Mouse (Mus musculus) layer of hippocampus, adult 2 months (tissue): ENCODE measurements around the gene Mpp4. TPM values are rescaled to one million over a fixed set of nuclear protein-coding genes. Genes with fewer than 3 reads are reported as not detected.

ENCODE experiments used
- DNase-seq, 2 experiments: peaks; one replicate each; pipeline ENCODE4 v3.0.0; 2022; ENCODE audit warnings: low spot score in 2 of 2
- H3K27ac ChIP-seq: fragments of 200-600 bp; 2 replicates; pipeline ENCODE4 v1.8.1; 2022
- H3K4me3 ChIP-seq: fragments of 200-600 bp; 2 replicates; pipeline ENCODE4 v1.8.1; 2022; ENCODE audit warnings: mild to moderate bottlenecking
- CTCF ChIP-seq: fragments of 200-600 bp; conservative IDR thresholded peaks from 2 replicates; pipeline ENCODE4 v1.8.1; 2022; ENCODE audit warnings: antibody characterized with exemption, mild to moderate bottlenecking, moderate library complexity
- long read RNA-seq, 2 experiments: library from polyadenylated mRNA; stranded (forward); transcript quantifications; one replicate each; pipeline ENCODE4 v2.0.0; 2021; ENCODE audit warnings: borderline mapping rate in 2 of 2
- total RNA-seq, 2 experiments: library from RNA; stranded (reverse); gene quantifications; 2 replicates each; pipeline ENCODE4 v1.2.3; 2021

The Mpp4 gene
- total RNA-seq = 1 to 10 TPM; 1.8 to 2.7 TPM
- long read RNA-seq, experiment 1, partial matches to known transcripts = 0 of 1 reads
- long read RNA-seq, experiment 1, other reads (novel, unspliced or antisense) = 1 of 1 reads
- long read RNA-seq, experiment 2, partial matches to known transcripts = 3 of 64 reads
- long read RNA-seq, experiment 2, other reads (novel, unspliced or antisense) = 61 of 64 reads

GRCm38 (mm10) chr1:59163030-59163461, at the start of gene Mpp4:
Gene Mpp4, minus strand, starts transcription at chr1:59163389.
- DNase-seq = peak; percentile 70 to 80
- Histone ChIP-seq H3K27ac (peak within 1 kb of the TSS; percentile 79), H3K4me3 (no peak within 1 kb of the TSS)
- TF ChIP-seq CTCF = no peak

GRCm38 (mm10) chr1:59212951-59213350, 49.8 kb upstream of the Mpp4 start:
- DNase-seq = no peak
- Histone ChIP-seq H3K27ac (no peak overlapping the region), H3K4me3 (no peak overlapping the region)
- TF ChIP-seq CTCF = no peak

GRCm38 (mm10) chr1:59212076-59212779, 49.0 kb upstream of the Mpp4 start:
- DNase-seq = no peak
- Histone ChIP-seq H3K27ac (no peak overlapping the region), H3K4me3 (no peak overlapping the region)
- no peak for TF ChIP-seq CTCF

GRCm38 (mm10) chr1:59211651-59212050, 48.5 kb upstream of the Mpp4 start:
- Histone ChIP-seq H3K4me3 (no peak overlapping the region), H3K27ac (no peak overlapping the region)
- no peak for DNase-seq
- TF ChIP-seq CTCF = no peak

GRCm38 (mm10) chr1:59208331-59208730, 45.1 kb upstream of the Mpp4 start:
- no peak for DNase-seq
- H3K27ac ChIP-seq = no peak overlapping the region
- TF ChIP-seq CTCF = no peak
- H3K4me3 ChIP-seq = no peak overlapping the region

GRCm38 (mm10) chr1:59204489-59204888, 41.3 kb upstream of the Mpp4 start:
- DNase-seq = no peak
- Histone ChIP-seq H3K27ac (no peak overlapping the region), H3K4me3 (no peak overlapping the region)
- no peak for TF ChIP-seq CTCF

GRCm38 (mm10) chr1:59202367-59202766, 39.2 kb upstream of the Mpp4 start:
- no peak overlapping the region for H3K27ac ChIP-seq
- no peak for DNase-seq
- TF ChIP-seq CTCF = no peak
- no peak overlapping the region for H3K4me3 ChIP-seq

- no peak overlapping the region for H3K27ac ChIP-seq
- no peak for TF ChIP-seq CTCF
- DNase-seq = no peak
- H3K4me3 ChIP-seq = no peak overlapping the region
Observed at GRCm38 (mm10) chr1:59201561-59201960, 38.4 kb upstream of the Mpp4 start.

- no peak for TF ChIP-seq CTCF
- H3K4me3 ChIP-seq = no peak overlapping the region
- DNase-seq = no peak
- no peak overlapping the region for H3K27ac ChIP-seq
Observed at GRCm38 (mm10) chr1:59200960-59201359, 37.8 kb upstream of the Mpp4 start.

GRCm38 (mm10) chr1:59194979-59195378, 31.8 kb upstream of the Mpp4 start:
- no peak overlapping the region for H3K4me3 ChIP-seq
- TF ChIP-seq CTCF = no peak
- no peak for DNase-seq
- no peak overlapping the region for H3K27ac ChIP-seq

- H3K27ac ChIP-seq = peak overlapping the region; percentile 80
- no peak for TF ChIP-seq CTCF
- peak overlapping the region; percentile 36 for H3K4me3 ChIP-seq
- peak; percentile 48 to 49 for DNase-seq
Observed at GRCm38 (mm10) chr1:59187786-59188185, 24.6 kb upstream of the Mpp4 start.

- no peak overlapping the region for H3K27ac ChIP-seq
- TF ChIP-seq CTCF = no peak
- H3K4me3 ChIP-seq = peak overlapping the region; percentile 36; the same call in 1 of the 2 replicates
- DNase-seq = no peak
Observed at GRCm38 (mm10) chr1:59186317-59186716, 23.1 kb upstream of the Mpp4 start.

GRCm38 (mm10) chr1:59185410-59185809, 22.2 kb upstream of the Mpp4 start:
- Histone ChIP-seq H3K4me3 (no peak overlapping the region), H3K27ac (no peak overlapping the region)
- DNase-seq = no peak
- TF ChIP-seq CTCF = no peak

GRCm38 (mm10) chr1:59183045-59183444, 19.9 kb upstream of the Mpp4 start:
- no peak for TF ChIP-seq CTCF
- H3K4me3 ChIP-seq = no peak overlapping the region
- H3K27ac ChIP-seq = no peak overlapping the region
- DNase-seq = no peak
